Mouse (Mus musculus): ENCODE measurements around the gene Ermp1.

Ermp1 gene

GRCm38 (mm10) chr19:29647651-29648549, at the start of gene Ermp1:
TSS of gene Ermp1 (minus strand) at chr19:29648415.
- peak; percentile 92 for DNase-seq (ENCODE audit: low spot score)

DNA sequence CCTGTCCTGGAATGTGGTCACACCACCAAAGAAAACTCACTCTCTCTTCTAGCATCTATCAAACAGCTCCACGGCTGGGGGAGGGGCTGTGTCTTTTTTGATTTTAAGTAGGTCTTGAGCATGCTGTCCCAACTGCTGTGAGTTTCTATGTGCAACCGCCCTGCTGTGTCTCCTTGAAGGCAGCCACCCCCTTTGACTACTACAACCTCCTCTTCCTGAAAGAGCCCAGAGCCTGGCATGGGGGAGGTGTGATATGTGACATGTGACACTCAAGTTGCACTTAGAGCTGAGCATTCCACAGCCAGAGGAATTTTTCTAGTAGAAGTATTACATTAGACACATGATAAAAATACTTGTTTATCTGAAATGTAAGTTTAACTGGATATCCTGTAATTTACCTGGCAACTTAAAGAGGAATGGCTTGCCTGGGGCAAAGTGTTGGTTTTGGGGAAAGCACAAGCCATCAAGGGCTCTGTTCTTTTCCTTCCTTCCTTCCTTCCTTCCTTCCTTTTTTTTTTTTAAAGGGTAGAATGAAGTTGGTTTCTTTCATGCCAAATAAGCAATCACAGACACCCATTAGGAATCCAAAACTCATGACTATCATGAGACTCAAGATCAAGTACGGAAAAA, 49.1 kb upstream of the Ermp1 start, which contains the start of gene Mlana:
Gene Mlana (plus strand): TSS at position 580 of the 630 bp plus-strand sequence.
- peak; percentile 14 for DNase-seq (ENCODE audit: low spot score)

GRCm38 (mm10) chr19:29696840-29697239, 48.6 kb upstream of the Ermp1 start:
- no peak for DNase-seq (ENCODE audit: low spot score)

GRCm38 (mm10) chr19:29696309-29696708, 48.1 kb upstream of the Ermp1 start:
- no peak for DNase-seq (ENCODE audit: low spot score)

DNA sequence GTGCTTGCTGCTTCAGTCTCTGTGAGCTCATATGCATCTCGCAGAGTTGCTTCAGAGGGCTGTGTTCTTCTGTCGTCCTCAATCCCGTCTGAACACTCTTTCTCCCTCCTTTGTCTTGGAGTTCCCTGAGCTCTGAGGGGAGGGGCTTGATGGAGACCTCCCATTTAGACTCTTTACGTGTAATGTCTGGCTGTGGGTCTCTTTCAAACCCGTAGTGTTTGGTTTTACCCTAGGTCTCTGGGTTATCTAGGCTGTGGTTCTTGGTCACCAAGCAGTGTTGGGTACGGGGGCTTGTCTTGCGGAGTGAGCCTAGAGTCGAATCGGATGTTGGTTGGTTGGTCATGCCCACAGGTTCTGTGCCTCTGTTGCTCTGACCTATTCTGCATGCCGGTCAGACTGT, 46.9 kb upstream of the Ermp1 start:
- DNase-seq (ENCODE audit: low spot score), result no peak

DNA sequence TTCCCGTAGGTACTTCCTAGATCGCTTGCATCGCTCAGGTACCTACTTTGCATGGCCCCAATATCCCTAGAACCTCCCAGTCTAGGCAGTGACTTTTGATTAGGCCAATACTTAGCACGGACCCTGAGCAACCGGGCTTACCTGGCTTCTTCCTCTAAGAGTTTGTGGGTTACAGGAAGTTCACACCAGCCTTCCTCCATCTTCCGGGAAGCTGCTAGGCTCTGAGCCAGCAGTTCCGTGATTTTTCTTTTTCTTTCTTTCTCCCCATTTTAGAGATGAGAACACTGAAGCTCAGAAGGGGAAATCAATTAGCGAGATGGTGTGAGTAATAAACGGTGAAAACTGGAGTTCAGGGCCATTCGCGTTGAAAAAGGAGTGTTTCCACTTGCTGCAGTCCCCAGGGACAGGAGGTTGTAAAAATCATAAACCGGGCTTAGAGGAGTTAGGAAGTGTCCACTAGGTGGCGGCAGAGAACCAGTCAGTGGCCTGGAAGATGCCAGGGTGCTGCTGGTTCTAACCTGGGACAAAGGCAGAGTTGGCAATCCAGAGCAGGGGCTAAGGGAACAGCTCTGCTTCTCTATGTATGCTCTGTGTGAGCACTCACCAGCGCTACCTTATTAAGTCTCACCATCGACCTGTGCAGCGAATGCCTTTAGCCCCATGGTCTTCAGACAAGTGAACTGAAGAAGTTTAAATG, 35.8 kb upstream of the Ermp1 start:
- peak; percentile 89 for DNase-seq (ENCODE audit: low spot score)

DNA sequence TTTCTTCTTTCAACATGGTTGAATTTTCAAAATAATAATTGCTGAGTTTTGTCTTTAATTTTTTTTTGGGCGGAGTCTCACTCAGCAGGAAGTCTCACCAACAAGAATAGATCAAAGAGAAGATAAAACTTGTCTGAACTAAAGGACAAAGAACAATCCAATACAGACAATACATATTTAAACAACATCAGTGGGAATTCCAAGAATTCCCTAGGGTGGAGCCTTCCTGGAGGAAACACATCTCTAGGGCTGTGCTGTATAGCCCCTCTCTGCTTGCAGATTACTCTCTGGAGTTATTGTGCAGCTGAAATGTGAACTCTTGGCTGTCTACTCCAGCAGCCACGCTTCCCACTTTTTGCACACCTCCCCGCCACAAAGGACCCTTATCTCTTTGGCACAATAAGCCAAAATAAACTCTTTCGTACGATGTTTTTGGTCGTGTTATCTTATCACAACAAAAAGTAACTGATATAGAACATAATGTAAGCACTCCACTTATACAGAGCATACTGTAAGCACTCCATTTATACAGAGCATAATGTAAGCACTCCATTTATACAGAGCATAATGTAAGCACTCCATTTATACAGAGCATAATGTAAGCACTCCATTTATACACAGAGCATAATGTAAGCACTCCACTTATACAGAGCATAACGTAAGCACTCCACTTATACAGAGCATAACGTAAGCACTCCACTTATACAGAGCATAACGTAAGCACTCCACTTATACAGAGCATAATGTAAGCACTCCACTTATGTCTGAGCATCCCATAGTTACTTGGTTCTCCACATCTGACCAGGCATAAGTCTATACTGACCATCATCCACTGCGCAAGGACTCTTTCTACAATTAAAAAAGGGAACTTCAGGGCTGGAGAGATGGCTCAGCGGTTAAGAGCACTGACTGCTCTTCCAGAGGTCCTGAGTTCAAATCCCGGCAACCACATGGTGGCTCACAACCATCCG, 32.3 kb upstream of the Ermp1 start:
- no peak for DNase-seq (ENCODE audit: low spot score)

DNA sequence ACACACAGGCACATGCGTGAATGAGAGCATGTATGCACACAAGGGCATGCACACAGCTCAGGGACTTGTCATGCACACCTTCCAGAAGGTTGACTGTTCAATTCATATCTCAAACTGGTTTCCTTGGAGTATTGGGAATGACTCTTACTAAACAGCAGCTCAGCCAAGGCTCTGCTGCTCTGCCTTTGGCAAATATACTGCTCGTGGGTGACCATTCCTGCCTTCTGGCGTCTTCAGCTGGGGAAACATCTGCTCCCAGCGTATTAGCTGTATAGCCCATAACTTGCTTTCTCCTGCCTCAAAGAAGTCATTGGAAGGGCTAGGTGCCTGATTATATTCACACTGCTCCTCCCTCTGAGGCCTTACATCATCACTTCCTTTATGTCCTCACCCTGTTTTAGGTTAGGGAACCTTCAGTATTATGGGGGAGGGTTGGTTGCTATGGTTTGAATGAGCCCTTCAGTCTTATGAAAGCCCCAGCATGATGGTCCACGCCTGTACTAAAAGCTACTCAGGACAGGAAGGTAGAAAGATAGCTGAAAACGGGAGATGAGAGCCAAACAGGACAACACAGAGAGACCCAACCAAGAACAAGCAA, 30.1 kb upstream of the Ermp1 start:
- DNase-seq (ENCODE audit: low spot score), result no peak

DNA sequence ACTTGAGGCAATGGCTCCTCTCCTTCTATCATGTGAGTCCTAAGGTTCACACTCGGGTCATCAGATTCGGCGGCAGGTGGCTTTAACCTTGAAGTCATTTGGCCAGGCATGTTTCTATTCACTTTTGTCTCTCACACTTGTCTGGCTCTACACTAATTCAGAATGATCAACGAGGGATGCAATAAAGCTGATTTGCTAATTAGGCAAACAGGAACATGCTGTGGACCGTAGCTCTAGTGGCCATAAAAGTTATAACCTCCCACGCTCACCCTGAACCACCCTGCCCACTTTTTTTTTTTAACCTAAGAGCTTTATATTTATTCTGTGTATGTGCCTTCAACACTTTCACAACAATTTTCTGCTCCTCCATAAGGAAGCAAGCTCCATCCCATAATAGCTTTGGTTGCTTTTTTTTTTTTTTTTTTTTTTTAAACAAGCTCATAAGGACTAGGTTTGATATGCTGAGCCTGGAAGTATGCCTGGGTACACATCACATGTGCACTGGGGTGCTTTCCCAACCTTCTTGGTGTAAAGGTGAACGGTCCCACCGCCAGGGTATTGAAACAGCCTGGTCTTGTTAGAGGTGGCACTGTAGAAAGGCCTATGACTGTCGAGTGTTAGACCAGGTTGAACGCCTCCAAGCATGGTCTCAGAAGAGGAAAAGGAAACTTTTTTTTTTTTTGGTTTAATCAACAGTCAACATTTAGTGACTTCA, 28.4 kb upstream of the Ermp1 start:
- no peak for DNase-seq (ENCODE audit: low spot score)

DNA sequence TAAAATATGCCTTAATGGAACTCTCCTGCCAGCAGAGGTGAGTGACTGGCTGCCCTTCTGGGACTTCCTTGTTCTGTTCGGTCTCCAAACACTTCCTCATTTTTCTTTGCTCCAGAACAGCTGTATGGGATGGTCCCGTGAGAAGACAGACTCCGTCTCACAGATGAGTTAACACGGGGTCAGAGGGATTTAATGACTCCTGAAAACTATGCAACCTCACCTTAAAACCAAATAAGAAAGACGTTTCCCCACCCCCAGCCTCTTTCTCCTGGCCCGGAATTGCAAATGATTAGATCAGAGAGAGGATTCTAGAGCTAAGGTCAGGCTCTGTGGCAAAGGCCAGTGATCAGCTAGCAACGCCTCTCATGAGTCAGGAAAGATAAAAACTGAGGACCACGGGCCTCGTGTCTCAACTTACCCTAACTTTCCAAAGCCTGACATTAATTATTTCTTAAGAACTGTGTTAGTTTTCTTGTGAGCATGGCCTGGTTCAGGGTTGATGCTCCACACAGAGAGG, 27.4 kb upstream of the Ermp1 start:
- DNase-seq (ENCODE audit: low spot score), result no peak

DNA sequence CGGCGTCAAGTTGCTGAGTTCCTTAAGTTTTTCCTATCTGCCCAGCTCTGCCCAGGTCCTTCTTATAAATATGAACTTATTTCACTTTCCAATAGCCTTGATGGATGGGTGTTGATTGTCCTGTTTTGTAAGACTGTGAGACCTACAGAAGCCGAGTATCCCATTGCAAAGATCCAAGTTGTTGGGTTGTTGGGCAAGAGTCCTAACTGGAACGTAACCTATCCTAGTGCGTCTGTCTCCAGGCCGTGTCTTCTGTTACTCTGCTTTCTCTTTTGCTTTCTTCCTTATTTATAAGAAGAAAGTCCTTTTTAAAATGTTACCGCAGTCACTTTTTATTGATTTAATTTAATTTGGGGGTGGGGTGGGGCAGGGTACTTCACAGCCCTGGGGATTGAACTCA, 26.7 kb upstream of the Ermp1 start:
- DNase-seq (ENCODE audit: low spot score), result no peak

DNA sequence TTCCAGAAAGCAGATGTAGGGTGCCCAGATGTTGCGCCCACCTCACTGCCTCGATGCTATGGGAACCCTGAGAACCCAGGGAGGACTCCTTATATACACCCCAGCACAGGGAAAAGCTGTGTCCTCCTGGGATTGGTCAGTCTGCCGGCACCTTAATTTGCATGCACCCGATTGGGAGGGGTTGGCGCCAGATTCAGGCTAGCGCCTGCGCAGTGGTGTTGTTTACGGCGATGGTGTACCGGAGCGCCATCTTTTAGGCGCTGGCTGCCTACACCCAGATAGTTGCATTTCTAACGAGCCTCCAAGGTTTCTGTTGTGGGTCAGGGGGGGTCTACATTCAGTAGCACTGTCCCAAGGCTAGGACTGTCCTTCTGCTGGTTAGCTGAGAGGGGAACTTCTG, 24.4 kb upstream of the Ermp1 start:
- DNase-seq (ENCODE audit: low spot score), result no peak

DNA sequence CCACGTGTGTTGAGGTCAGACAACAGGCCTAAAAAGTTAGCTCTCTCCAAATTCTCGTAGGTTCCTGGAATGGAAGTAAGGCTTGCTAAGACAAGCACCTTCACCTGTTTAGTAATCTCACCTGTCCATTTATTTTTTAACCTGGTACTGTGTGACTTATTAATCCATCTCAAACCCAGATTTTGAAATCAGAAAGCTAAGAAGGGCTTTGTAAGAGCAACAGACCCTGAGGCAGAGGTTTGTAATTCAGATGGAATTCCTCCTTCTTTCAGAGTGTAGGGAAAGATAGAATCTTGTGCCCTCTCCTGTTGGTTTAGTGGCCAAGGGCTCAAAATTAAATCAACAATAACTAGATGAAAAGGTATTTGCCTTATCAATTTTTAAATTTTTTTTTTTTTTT, 22.9 kb upstream of the Ermp1 start:
- DNase-seq (ENCODE audit: low spot score), result no peak

- no peak for DNase-seq (ENCODE audit: low spot score)
Measured at GRCm38 (mm10) chr19:29670247-29670646, 22.0 kb upstream of the Ermp1 start.

- DNase-seq (ENCODE audit: low spot score), result no peak
Measured at GRCm38 (mm10) chr19:29668135-29668534, 19.9 kb upstream of the Ermp1 start.

GRCm38 (mm10) chr19:29666965-29667594, 18.9 kb upstream of the Ermp1 start:
- DNase-seq (ENCODE audit: low spot score), result no peak

DNA sequence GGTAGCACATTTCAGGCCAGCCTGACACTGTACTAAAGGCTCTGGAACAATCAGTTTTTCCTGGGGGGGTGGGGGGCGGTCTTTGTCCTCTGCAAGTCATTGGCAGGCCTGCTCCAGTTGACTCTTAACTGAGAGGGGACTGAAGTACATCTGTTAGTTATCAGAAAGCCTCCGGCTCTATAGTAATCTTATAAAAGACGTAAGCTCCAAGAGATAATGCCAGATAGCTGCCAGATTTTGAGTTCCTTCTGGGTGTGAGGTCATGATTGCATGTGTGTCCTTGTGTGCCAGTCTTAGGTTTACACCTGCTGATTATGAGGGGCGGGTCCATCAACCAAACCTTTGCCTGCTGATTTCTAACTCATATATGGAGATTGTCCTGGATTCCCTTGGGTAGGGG, 17.9 kb upstream of the Ermp1 start:
- no peak for DNase-seq (ENCODE audit: low spot score)

GRCm38 (mm10) chr19:29664934-29665333, 16.7 kb upstream of the Ermp1 start:
- DNase-seq (ENCODE audit: low spot score), result no peak

DNA sequence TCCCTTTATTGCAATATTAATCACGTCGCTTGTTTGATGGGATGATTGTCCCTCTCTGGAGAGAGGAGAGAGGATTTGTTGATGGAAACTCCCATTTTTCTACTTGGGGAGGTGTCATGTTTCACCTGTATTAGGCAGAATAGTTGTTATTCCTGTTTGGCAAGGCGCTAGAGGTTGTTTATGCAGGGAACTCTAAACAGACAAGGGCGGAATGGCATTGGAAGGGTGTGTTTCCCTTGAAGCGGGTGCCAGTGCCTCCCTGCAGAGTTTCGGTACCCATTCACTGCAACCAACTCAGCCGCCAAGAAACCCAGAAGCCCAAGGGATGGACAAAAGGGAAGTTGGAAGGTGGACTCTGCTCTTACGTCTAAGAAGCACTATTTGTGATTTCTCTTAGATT, 15.6 kb upstream of the Ermp1 start:
- no peak for DNase-seq (ENCODE audit: low spot score)

All from embryo, embryonic 10.5 days (tissue).